Mouse (Mus musculus): ENCODE data around the gene Trip4. TPM values are rescaled to one million over a fixed set of nuclear protein-coding genes. Genes with fewer than 3 reads are reported as not detected.

Trip4 gene
- polyA plus RNA-seq, 1 experiment: 19.6 TPM

DNA sequence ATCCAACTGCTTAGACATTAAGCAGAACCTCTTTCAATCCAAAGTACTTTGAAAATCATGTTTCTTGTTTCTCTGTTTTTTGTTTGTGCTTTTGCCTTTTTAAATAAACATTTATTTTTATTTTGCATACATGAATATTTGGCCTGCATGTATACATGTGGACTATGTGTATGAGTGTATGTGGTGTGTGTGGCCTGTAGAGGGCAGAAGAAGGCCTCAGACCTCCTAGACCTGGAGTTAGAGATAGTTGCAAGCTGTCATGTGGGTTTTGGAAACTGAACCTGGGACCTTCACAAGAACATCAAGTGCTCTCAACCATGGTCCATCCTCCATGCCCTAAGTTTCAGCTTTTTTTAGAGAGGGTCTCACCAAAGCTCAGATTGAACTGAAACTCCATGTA lies 5.2 kb downstream of the Trip4 start:
- TF ChIP-seq CTCF (IDR thresholded peaks at IDR 0.05; ENCODE audit: extremely low read depth, insufficient read depth, low read length) (0 out of 2 replicates have a peak, but pooled peaks have one; percentile 4), POLR2A (IDR thresholded peaks at IDR 0.05; ENCODE audit: extremely low read depth, insufficient read depth, low read length) (no peak)
- Histone ChIP-seq H3K4me1 (ENCODE audit: control insufficient read depth, insufficient read depth, low read length) (peaks cover 2% of the 10 kb centered on the region; the same call in 1 of the 2 replicates), H3K4me3 (ENCODE audit: insufficient read depth, low read length) (no peak overlapping the region), H3K27ac (ENCODE audit: insufficient read depth, low read length) (no peak overlapping the region)

DNA sequence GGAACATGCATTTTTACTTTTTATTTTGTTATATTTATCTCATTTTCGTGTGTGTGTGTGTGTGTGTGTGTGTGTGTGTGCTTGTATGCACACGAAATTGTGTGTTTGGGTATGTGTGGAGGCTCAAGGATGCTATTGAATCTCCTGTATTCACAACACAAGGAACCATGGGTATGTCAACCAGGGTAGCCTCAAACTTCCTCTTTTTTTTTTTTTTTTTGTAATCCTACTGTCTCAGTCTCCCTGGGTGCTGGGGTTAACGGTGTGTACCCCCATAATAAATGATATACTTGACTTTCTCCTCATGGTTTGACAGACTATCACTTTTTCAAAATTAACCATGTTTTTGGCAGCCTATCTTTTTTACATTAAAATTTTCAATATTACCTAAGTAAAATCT lies 5.7 kb downstream of the Trip4 start:
- TF ChIP-seq POLR2A (IDR thresholded peaks at IDR 0.05; ENCODE audit: extremely low read depth, insufficient read depth, low read length) (no peak), CTCF (IDR thresholded peaks at IDR 0.05; ENCODE audit: extremely low read depth, insufficient read depth, low read length) (no peak)

GRCm38 (mm10) chr9:65896977-65897376 lies 11.6 kb downstream of the Trip4 start:
- no peak overlapping the region for H3K4me3 ChIP-seq (ENCODE audit: insufficient read depth, low read length)
- no peaks in the 10 kb centered on the region for H3K4me1 ChIP-seq (ENCODE audit: control insufficient read depth, insufficient read depth, low read length)
- H3K27ac ChIP-seq (ENCODE audit: insufficient read depth, low read length): no peak overlapping the region
- TF ChIP-seq POLR2A (IDR thresholded peaks at IDR 0.05; ENCODE audit: extremely low read depth, insufficient read depth, low read length) (no peak), CTCF (IDR thresholded peaks at IDR 0.05; ENCODE audit: extremely low read depth, insufficient read depth, low read length) (no peak)

More for the DNA sequence above, 5.7 kb downstream of the Trip4 start:
- Histone ChIP-seq H3K4me3 (ENCODE audit: insufficient read depth, low read length) (no peak overlapping the region), H3K4me1 (ENCODE audit: control insufficient read depth, insufficient read depth, low read length) (peaks cover 1% of the 10 kb centered on the region; the same call in 1 of the 2 replicates), H3K27ac (ENCODE audit: insufficient read depth, low read length) (no peak overlapping the region)

DNA sequence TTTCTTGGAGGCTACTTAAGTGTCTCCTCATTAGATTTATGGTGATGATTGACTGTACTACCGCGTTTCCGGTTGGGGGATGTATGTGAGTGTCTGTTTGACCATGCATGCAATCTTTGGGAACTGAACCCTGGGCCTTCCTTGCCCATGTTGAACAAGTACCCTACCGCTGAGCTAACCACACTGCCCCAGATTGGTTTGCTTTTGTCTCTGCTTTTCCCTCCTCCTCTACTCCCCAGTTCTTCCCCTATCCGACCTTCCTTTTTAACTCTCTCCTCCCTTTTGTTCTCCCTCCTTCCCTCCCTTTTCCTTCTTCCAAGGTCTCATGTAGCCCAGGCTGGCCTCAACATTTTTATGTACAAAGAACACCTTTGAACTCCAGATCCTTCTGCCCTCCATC lies 17.5 kb downstream of the Trip4 start:
- H3K4me3 ChIP-seq (ENCODE audit: insufficient read depth, low read length): no peak overlapping the region
- H3K27ac ChIP-seq (ENCODE audit: insufficient read depth, low read length): no peak overlapping the region
- TF ChIP-seq POLR2A (IDR thresholded peaks at IDR 0.05; ENCODE audit: extremely low read depth, insufficient read depth, low read length) (no peak), CTCF (IDR thresholded peaks at IDR 0.05; ENCODE audit: extremely low read depth, insufficient read depth, low read length) (no peak)
- H3K4me1 ChIP-seq (ENCODE audit: control insufficient read depth, insufficient read depth, low read length): no peaks in the 10 kb centered on the region

- TF ChIP-seq POLR2A (IDR thresholded peaks at IDR 0.05; ENCODE audit: extremely low read depth, insufficient read depth, low read length) (no peak), CTCF (IDR thresholded peaks at IDR 0.05; ENCODE audit: extremely low read depth, insufficient read depth, low read length) (no peak)
- no peak within 1 kb of the TSS for H3K4me3 ChIP-seq (ENCODE audit: insufficient read depth, low read length)
- H3K4me1 ChIP-seq (ENCODE audit: control insufficient read depth, insufficient read depth, low read length): no peaks in the 10 kb centered on the region
- no peak within 1 kb of the TSS for H3K27ac ChIP-seq (ENCODE audit: insufficient read depth, low read length)
These were observed 18.4 kb downstream of the Trip4 start, which contains the start of gene Pclaf for GRCm38 (mm10) chr9:65890143-65890628. Pclaf (plus strand) TSS chr9:65890237.

GRCm38 (mm10) chr9:65884564-65885315 lies 23.9 kb downstream of the Trip4 start:
- 0 out of 2 replicates have a peak overlapping the region, but pooled peaks have one; percentile 3 for H3K27ac ChIP-seq (ENCODE audit: insufficient read depth, low read length)
- H3K4me3 ChIP-seq (ENCODE audit: insufficient read depth, low read length): peak overlapping the region; percentile 76
- H3K4me1 ChIP-seq (ENCODE audit: control insufficient read depth, insufficient read depth, low read length): no peaks in the 10 kb centered on the region
- TF ChIP-seq POLR2A (IDR thresholded peaks at IDR 0.05; ENCODE audit: extremely low read depth, insufficient read depth, low read length) (peak; percentile 68), CTCF (IDR thresholded peaks at IDR 0.05; ENCODE audit: extremely low read depth, insufficient read depth, low read length) (no peak)

- Histone ChIP-seq H3K4me1 (ENCODE audit: control insufficient read depth, insufficient read depth, low read length) (no peaks in the 10 kb centered on the region), H3K27ac (ENCODE audit: insufficient read depth, low read length) (no peak overlapping the region), H3K4me3 (ENCODE audit: insufficient read depth, low read length) (no peak overlapping the region)
- TF ChIP-seq CTCF (IDR thresholded peaks at IDR 0.05; ENCODE audit: extremely low read depth, insufficient read depth, low read length) (no peak), POLR2A (IDR thresholded peaks at IDR 0.05; ENCODE audit: extremely low read depth, insufficient read depth, low read length) (no peak)
These were observed 48.9 kb downstream of the Trip4 start for GRCm38 (mm10) chr9:65859656-65860055.

DNA sequence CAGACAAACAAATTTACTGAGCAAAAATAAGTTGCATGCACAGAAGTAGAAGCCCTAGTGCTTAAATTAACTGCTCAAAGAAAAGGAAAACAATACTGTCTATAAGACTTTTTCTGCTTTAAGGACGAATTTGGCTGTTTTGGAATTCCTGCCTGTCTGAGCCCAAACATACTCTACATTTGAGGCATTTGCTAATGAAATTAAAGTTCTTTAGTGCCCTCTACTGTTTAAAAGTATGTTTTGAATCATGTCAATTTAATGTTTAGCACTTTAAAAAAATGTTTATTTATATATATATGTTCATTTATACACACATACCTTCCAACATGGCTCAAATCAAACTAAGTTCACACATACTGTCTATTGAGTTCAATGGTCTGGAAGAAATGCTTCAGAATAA lies 58.4 kb downstream of the Trip4 start:
- H3K4me3 ChIP-seq (ENCODE audit: insufficient read depth, low read length): no peak overlapping the region
- no peak for TF ChIP-seq POLR2A (IDR thresholded peaks at IDR 0.05; ENCODE audit: extremely low read depth, insufficient read depth, low read length)
- no peak for TF ChIP-seq CTCF (IDR thresholded peaks at IDR 0.05; ENCODE audit: extremely low read depth, insufficient read depth, low read length)
- no peak overlapping the region for H3K27ac ChIP-seq (ENCODE audit: insufficient read depth, low read length)
- H3K4me1 ChIP-seq (ENCODE audit: control insufficient read depth, insufficient read depth, low read length): no peaks in the 10 kb centered on the region

GRCm38 (mm10) chr9:65848154-65848553 lies 60.4 kb downstream of the Trip4 start:
- TF ChIP-seq POLR2A (IDR thresholded peaks at IDR 0.05; ENCODE audit: extremely low read depth, insufficient read depth, low read length) (no peak), CTCF (IDR thresholded peaks at IDR 0.05; ENCODE audit: extremely low read depth, insufficient read depth, low read length) (no peak)
- H3K4me1 ChIP-seq (ENCODE audit: control insufficient read depth, insufficient read depth, low read length): no peaks in the 10 kb centered on the region
- H3K4me3 ChIP-seq (ENCODE audit: insufficient read depth, low read length): no peak overlapping the region
- H3K27ac ChIP-seq (ENCODE audit: insufficient read depth, low read length): no peak overlapping the region
